Mouse (Mus musculus): Measurements from ENCODE around the gene Clps. TPM values are rescaled to one million over a fixed set of nuclear protein-coding genes. Genes with fewer than 3 reads are reported as not detected.

Gene Clps
- polyA plus RNA-seq, 1 experiment: not detected

- H3K27me3 ChIP-seq (ENCODE audit: control insufficient read depth, insufficient read depth, insufficient read length): no peaks in the 10 kb centered on the region
These were observed 44.9 kb downstream of the Clps start for GRCm38 (mm10) chr17:28515431-28516341.

GRCm38 (mm10) chr17:28514555-28514954 lies 46.0 kb downstream of the Clps start:
- H3K27me3 ChIP-seq (ENCODE audit: control insufficient read depth, insufficient read depth, insufficient read length): no peaks in the 10 kb centered on the region
- H3K36me3 ChIP-seq (ENCODE audit: control insufficient read depth, insufficient read depth): no peaks in the 10 kb centered on the region
- no peaks in the 10 kb centered on the region for H3K79me3 ChIP-seq (ENCODE audit: low read depth)
- no peaks in the 10 kb centered on the region for H3K79me2 ChIP-seq (ENCODE audit: control insufficient read depth, insufficient read depth)
- TF ChIP-seq USF1 (IDR thresholded peaks at IDR 0.05; ENCODE audit: low read depth) (no peak), MYOG (IDR thresholded peaks at IDR 0.05; ENCODE audit: control insufficient read depth, extremely low read depth, insufficient read length) (no peak), MAX (IDR thresholded peaks at IDR 0.05) (no peak), MYOD1 (IDR thresholded peaks at IDR 0.05; ENCODE audit: control insufficient read depth, insufficient read length, low read depth) (no peak), CEBPB (IDR thresholded peaks at IDR 0.05; ENCODE audit: low read depth) (no peak), FOSL1 (IDR thresholded peaks at IDR 0.05; ENCODE audit: insufficient read depth, low read length, poor library complexity, severe bottlenecking) (no peak), CTCF (IDR thresholded peaks at IDR 0.05; ENCODE audit: control insufficient read depth, insufficient read depth, insufficient read length) (no peak)
- H3ac ChIP-seq (ENCODE audit: control insufficient read depth, insufficient read length, low read depth): no peak overlapping the region
- H3K4me3 ChIP-seq (ENCODE audit: insufficient read depth, poor library complexity, severe bottlenecking): no peak overlapping the region

More at GRCm38 (mm10) chr17:28515431-28516341, 44.9 kb downstream of the Clps start:
- Histone ChIP-seq H3K4me3 (ENCODE audit: insufficient read depth, poor library complexity, severe bottlenecking) (no peak overlapping the region), H3K79me3 (ENCODE audit: low read depth) (no peaks in the 10 kb centered on the region), H3K79me2 (ENCODE audit: control insufficient read depth, insufficient read depth) (no peaks in the 10 kb centered on the region), H3K36me3 (ENCODE audit: control insufficient read depth, insufficient read depth) (no peaks in the 10 kb centered on the region), H3ac (ENCODE audit: control insufficient read depth, insufficient read length, low read depth) (no peak overlapping the region)
- no peak for TF ChIP-seq CTCF (IDR thresholded peaks at IDR 0.05; ENCODE audit: control insufficient read depth, insufficient read depth, insufficient read length)
- TF ChIP-seq MAX (IDR thresholded peaks at IDR 0.05): no peak
- TF ChIP-seq FOSL1 (IDR thresholded peaks at IDR 0.05; ENCODE audit: insufficient read depth, low read length, poor library complexity, severe bottlenecking): no peak
- no peak for TF ChIP-seq USF1 (IDR thresholded peaks at IDR 0.05; ENCODE audit: low read depth)
- no peak for TF ChIP-seq MYOD1 (IDR thresholded peaks at IDR 0.05; ENCODE audit: control insufficient read depth, insufficient read length, low read depth)
- no peak for TF ChIP-seq CEBPB (IDR thresholded peaks at IDR 0.05; ENCODE audit: low read depth)
- TF ChIP-seq MYOG (IDR thresholded peaks at IDR 0.05; ENCODE audit: control insufficient read depth, extremely low read depth, insufficient read length): no peak

GRCm38 (mm10) chr17:28513844-28514243 lies 46.7 kb downstream of the Clps start:
- Histone ChIP-seq H3K36me3 (ENCODE audit: control insufficient read depth, insufficient read depth) (no peaks in the 10 kb centered on the region), H3K27me3 (ENCODE audit: control insufficient read depth, insufficient read depth, insufficient read length) (no peaks in the 10 kb centered on the region), H3K4me3 (ENCODE audit: insufficient read depth, poor library complexity, severe bottlenecking) (no peak overlapping the region), H3K79me3 (ENCODE audit: low read depth) (no peaks in the 10 kb centered on the region), H3ac (ENCODE audit: control insufficient read depth, insufficient read length, low read depth) (no peak overlapping the region), H3K79me2 (ENCODE audit: control insufficient read depth, insufficient read depth) (no peaks in the 10 kb centered on the region)
- no peak for TF ChIP-seq CEBPB (IDR thresholded peaks at IDR 0.05; ENCODE audit: low read depth)
- no peak for TF ChIP-seq USF1 (IDR thresholded peaks at IDR 0.05; ENCODE audit: low read depth)

- Histone ChIP-seq H3K36me3 (ENCODE audit: control insufficient read depth, insufficient read depth) (no peaks in the 10 kb centered on the region), H3K4me3 (ENCODE audit: insufficient read depth, poor library complexity, severe bottlenecking) (no peak overlapping the region), H3K27me3 (ENCODE audit: control insufficient read depth, insufficient read depth, insufficient read length) (no peaks in the 10 kb centered on the region), H3ac (ENCODE audit: control insufficient read depth, insufficient read length, low read depth) (no peak overlapping the region), H3K79me3 (ENCODE audit: low read depth) (no peaks in the 10 kb centered on the region), H3K79me2 (ENCODE audit: control insufficient read depth, insufficient read depth) (no peaks in the 10 kb centered on the region)
- TF ChIP-seq CTCF (IDR thresholded peaks at IDR 0.05; ENCODE audit: control insufficient read depth, insufficient read depth, insufficient read length) (no peak), FOSL1 (IDR thresholded peaks at IDR 0.05; ENCODE audit: insufficient read depth, low read length, poor library complexity, severe bottlenecking) (no peak)
These were observed 47.2 kb downstream of the Clps start for GRCm38 (mm10) chr17:28513337-28513736.

- H3K79me2 ChIP-seq (ENCODE audit: control insufficient read depth, insufficient read depth): no peaks in the 10 kb centered on the region
- peak overlapping the region; percentile 59 for H3ac ChIP-seq (ENCODE audit: control insufficient read depth, insufficient read length, low read depth)
- TF ChIP-seq CTCF (IDR thresholded peaks at IDR 0.05; ENCODE audit: control insufficient read depth, insufficient read depth, insufficient read length) (no peak), FOSL1 (IDR thresholded peaks at IDR 0.05; ENCODE audit: insufficient read depth, low read length, poor library complexity, severe bottlenecking) (no peak), MYOD1 (IDR thresholded peaks at IDR 0.05; ENCODE audit: control insufficient read depth, insufficient read length, low read depth) (no peak), MAX (IDR thresholded peaks at IDR 0.05) (no peak), CEBPB (IDR thresholded peaks at IDR 0.05; ENCODE audit: low read depth) (no peak), MYOG (IDR thresholded peaks at IDR 0.05; ENCODE audit: control insufficient read depth, extremely low read depth, insufficient read length) (no peak)
- no peaks in the 10 kb centered on the region for H3K27me3 ChIP-seq (ENCODE audit: control insufficient read depth, insufficient read depth, insufficient read length)
- H3K4me3 ChIP-seq (ENCODE audit: insufficient read depth, poor library complexity, severe bottlenecking): no peak overlapping the region
- no peaks in the 10 kb centered on the region for H3K36me3 ChIP-seq (ENCODE audit: control insufficient read depth, insufficient read depth)
- no peaks in the 10 kb centered on the region for H3K79me3 ChIP-seq (ENCODE audit: low read depth)
These were observed 47.9 kb downstream of the Clps start for GRCm38 (mm10) chr17:28512696-28513095.
